Mouse (Mus musculus): ENCODE data around the gene Cc2d2b.

Cc2d2b gene

DNA sequence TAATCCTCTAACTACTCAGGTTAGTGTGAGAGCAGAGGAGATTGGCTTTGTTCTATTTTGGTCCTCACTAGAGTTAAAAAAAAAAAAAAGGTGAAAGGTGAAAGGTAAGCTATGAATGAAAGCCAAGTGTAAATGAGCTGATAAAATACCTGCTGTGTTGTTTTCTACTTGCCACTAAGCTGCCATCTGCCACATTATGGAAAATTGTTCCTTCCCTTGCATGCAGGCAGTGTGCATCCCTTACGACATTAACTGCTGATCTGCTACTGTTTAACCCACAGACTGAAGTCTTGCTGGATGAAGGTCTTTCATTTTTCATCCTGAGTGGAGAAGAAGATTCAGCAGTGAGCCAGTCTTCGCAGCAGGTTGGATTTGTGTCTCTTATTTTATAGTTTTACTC lies 11.5 kb downstream of the Cc2d2b start:
- no peak for DNase-seq

DNA sequence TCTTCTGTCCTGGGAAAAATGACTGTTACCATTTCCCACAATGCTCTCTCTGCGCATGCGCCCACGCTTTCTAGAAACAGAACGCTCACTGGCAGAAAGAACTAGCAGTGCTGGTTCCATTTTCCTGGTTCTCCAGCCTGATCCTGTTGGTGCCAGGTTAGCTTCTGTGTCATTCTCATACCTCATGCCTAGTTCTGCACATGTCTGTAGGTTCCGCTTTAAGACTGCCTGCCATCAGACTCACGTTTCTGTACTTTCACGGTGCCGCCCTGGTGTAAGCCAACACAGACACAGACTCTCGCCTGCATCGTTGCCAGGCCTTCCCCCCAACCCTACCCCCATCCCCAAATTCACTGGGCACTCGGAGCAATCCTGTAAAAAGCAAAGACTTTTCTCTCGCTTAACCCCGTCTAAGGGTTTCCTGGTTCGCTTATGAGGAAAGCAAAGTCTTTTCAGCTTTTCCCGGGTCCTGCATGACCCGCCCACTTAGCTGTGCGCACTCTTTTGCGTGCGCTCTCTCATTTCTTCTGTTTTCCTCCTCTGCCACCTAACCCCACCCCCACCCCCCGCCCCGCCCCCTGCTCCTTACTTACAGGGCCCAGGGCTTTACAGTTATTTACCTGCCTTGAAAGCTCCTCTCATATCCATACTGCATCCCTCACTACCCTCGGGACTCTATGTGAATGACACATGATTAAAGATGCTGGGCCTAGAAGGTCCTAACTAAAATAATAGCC lies 13.6 kb downstream of the Cc2d2b start:
- peak; percentile 39 for DNase-seq

DNA sequence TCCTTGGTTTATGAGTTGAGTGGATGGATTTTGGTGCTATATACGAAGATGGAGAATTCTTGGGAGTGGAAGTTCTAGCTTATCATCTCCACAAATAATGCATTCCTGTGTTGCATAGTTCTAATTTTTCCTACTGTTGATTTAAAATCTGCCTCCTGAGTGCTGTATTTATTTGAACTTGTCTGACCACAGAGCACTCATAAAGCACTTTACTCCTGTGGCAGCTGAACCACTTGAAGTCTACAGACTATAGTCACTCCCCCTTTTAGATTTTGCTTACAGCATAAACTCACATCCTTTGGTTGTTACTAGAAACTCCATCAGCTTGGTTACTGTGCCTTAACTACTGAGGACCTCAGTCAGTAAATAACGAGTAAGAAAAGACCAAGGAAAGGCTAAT lies 18.6 kb downstream of the Cc2d2b start:
- no peak for DNase-seq

DNA sequence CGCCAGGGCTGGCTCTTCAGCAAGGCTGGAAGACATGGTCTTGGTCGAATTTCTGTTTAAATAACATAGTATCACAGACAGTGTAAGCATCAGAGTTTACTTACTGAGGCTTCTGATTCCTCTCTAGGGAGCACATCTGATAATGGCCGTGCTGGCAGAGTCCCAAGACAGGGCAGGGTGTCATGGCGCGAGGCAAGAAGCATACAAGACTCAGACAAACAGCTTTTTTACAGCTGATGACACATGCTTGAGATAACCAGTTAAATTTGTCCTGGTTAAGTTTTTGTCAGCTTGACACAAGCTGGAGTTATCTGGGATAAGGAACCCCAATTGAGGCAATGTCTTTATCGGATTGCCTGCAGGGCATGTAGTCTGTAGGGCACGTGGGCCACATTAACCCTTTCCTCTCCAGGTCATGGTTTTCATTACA lies 20.8 kb downstream of the Cc2d2b start:
- no peak for DNase-seq

DNA sequence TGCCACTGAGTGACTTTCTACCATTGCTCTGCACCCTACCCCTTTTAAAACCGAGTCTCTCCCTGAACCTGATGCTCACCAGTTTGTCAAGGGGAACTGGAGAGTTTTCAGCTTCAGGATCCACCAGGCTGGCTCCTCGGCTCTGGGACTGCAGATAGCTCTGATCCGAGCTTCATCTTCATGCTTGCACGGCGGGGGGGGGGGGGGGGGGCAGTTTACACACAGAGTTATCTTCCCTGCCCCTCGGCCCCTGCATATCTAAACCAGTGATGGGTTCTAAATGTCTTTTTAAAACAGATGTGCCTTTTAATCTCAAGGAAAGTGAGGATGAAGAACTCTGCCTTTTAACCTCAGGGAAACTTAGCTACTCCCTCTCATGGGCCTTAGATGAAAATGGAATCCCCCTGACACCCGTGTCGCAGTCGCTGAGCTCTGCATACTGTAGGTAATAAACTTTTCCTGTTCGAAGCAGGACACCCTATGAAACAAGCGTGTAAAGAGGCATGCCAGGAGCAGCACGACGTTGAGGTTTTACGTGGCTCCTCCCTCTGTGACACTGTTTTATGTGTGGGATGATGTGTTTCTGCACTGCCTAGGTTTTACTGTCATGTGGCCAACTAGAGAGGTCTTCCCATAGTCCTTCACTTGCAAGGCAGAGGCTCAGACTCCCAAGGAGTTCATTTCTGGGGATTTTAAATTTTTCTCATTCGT lies 39.6 kb downstream of the Cc2d2b start:
- no peak for DNase-seq

DNA sequence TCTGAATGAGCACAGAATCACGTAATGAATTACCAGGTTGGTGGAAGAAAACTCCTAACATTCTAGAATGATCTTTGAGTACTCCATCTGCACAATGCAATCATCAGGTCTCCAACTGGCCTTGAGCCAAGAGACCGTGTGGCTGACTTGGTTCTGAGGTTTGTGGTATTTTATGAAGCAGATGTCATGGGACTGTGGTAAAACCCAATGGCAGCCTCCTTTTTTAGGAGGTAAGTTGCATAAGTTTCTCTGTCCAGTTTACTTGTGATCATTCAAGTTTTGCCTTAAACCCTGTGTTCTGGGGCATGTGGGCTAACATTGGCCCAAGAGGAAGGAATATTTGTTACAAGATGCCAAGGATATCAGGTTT lies 40.1 kb downstream of the Cc2d2b start:
- no peak for DNase-seq

DNA sequence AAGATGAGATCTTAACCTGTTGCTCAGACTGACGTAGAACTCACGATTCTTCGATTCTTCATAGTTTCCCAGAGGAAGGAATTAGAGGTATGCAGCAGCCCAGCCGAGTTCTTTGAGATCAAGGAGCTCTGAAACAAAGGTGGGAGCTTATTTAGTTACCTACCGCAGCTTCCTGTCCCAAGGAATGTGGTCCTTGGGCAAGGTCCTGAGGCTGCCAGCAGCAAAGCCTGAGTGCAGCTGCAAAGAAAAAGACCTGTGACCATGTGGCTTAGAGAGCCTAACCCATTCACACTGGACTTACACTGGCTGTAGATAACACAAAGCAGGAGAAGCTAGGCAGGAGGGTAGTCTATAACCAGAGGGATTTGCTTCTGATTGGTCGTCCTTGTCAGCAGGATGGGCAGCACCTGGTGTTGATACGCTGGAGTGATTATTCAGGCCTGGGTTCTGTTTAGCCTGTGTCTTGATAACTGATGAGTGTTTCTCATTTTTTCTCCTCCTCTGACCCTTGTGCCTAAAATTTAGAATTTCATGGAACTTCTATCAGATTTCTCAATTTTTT lies 56.7 kb downstream of the Cc2d2b start:
- DNase-seq, result no peak

DNA sequence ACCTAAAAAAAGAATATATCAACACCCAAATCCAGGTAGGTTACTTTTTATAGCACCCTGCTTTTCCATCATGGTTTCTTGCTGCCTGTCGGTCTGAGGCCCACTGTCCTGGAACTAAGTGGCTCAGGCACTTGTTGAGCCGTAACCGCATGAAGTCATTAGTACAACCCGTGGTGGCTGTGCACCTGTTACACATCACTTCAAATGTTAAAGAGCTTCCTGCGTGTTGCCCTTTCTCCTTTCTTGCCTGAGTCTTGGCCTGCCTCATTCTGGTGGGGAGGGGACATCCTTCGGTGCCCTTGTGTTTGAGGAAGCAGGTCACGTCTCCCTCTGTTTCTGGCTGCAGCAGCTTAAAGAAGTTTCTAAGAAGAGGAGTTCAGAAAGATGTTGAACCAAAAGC lies 61.3 kb downstream of the Cc2d2b start:
- no peak for DNase-seq

DNA sequence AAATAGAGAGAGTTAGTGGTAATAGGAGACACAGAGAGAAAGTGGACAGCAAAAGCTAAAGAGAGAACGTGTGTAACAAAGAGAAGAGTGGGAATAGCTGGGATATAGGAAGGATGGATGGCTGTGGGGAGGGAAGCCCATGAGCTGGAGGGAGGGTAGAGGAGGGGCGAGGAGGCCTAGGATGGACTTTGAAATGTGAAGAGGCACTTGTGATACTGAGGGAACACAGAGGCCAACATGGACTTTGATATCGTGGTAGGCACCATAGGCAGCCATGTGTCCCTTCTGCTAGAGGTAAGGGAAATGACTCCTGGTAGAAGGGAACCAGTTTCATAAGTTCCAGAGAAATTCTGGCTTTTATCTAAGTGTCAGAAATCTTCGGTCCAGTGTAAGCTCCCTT lies 63.3 kb downstream of the Cc2d2b start:
- no peak for DNase-seq

DNA sequence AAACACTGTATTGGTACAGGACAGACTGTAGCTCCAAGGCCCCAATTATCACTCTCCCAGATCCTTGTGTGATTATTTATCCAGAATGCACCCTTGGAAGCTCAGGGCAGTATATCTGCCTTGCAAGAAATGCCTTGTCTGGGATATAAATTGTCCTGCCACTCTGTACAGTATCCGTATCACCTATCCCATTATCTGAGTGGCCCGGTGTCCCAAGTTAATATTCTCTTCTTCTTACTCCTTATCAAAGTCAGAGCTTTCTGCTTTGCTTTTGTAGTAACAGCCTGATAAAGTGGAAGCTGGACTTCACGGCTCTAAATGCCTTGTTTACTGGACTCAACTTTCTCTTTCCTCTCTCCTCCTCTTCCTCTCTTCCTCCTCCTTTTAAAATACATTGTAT lies 64.2 kb downstream of the Cc2d2b start:
- no peak for DNase-seq

DNA sequence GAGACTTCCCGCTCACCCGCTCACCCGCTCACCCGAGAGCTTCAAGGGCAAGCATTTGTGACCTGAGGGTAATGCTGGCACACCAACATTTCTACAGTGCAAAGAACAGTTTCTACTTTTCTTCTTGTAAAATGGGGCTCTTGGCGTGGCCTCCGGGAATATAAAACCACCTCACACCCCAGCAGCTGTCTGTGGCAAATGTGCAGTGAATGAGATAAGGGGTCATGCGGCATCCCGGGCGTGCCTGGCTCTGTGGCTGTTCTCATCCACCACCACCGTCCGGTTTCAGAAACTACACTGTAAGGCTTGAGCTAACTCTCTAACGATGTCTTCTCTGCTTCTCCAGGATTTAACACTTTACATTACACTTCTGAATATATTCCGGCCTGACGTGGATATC lies 64.8 kb downstream of the Cc2d2b start:
- no peak for DNase-seq

DNA sequence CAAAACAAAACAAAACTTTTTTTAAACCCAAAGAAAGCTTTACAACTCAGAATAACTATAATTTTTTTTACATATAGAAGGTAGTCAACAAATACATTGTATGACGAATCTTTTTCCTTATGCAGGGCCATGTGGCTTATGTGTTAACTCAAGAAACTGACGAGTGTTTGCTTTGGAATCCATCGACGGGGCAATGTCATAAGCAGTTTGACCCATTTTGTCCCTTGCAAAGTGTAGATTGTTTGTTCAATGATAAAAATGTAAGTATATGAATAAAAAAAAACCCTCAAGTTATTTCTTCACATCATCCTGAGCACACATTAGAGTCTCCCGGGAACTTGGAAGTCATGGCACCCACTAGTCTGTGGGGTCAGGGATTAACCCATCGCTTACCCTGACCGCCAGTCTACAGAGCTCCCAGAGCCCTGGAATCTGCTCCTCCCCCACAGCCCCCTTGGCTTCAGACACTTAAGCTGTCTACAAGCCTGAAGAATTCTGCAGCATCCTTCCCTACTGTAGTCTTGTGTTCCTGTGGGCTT lies 67.2 kb downstream of the Cc2d2b start:
- DNase-seq, result no peak

DNA sequence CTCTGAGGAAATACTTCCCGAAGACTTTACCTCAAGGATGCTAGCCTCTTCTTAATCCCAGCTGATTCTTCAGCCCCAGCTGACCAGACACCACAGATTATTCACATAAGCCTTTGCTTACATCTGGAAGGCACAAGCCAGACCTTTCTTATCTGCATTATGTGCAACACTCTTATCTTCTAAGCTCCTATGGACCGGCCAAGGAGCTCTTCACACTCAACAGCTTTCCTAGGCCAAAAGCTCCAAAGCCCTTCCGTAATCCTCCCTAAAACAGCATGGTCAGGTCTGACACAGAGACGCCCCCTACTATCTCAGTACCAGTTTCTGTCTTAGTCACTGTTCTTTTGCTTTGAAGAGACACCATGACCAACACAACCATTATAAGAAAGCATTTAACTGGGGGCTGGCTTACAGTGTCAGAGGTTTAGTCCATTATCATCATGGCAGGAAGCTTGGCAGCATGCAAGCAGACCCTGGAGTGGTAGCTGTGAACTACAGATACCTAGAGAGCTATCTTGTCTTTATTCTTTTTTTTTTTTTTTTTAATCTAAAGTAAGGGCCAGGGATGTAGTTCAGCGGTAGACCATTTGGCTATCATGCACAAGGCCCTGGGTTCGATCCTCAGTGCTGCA lies 69.5 kb downstream of the Cc2d2b start:
- DNase-seq, result no peak

DNA sequence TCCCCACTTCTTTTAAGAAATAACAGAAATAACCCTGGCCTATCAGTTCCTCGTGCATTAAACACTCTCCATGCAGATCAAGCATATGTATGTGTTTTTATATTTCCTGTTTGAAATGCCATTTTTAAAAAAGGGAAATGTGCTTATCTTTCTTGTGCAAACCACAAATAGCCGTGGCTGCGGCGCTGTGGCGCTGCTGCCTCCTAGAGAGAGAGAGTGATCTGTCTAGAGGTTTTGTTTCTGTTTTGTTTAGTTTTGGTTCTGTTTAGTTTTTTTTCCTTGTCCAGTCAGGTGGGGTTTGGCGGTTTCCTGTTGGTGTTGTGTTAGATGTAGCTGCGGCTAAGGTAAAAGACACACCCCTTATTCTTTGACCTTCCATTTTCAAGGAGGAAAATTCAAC lies 70.2 kb downstream of the Cc2d2b start:
- no peak for DNase-seq

DNA sequence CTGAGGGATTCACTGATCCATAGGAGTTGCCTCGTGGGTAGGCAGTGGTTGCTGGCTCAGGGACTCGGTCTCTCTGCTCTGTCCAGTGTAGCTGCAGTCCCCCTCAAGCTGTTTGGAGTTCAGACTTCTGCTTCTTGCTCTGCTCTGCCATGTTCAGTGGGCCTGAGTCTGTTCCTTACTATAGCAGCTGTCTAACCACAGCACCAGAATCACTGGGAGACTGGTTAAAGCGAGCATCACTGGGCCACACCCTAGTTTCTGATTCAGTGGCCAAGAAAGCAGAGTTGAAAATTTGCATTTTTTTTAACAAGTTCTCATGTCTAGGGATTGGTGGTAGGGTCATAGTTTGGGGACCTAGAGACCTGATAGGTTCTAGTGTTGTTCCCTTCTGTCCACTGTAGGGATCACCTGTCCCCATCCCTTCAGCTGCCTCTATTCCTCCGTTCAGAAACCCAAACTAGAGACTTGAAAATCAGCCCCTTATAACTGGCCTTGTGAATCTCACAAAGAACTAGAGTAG lies 72.8 kb downstream of the Cc2d2b start:
- no peak for DNase-seq

DNA sequence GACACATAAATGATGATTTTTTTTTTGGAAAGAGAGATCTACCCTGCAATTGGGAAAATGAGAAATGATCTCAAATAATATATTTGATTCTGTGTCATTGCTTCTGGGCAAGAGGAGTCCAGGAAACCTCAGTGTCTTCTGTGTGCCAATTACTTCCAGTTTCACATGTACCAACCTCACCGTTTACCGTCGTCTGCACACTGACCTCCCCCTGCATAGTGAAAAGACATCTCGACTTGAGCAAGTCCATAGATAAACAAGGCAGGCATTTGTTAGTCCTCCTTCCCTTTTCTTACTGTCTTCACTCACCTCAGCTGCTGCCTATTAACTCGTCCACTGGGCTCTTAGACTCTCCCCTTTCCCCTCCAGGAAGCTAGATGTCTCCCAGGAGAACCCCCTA lies 77.1 kb downstream of the Cc2d2b start:
- DNase-seq, result no peak

DNA sequence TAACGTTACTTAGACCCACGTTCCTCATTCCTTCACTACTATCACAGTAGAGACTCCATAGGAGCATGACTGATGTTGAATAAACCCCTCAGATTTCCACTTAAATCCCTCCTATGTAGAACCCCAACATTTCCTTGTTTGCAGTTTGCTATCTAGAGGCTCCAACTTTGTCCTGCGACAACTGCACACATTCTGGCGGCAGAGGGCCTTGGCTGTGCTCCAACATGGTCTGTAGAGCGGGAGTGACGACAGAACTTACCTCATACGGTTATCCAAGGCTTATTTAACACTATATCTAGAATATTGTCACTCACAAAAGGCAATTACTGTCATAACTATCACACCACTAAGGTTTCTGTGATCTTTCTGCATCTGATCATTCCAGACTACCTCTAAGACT lies 78.2 kb downstream of the Cc2d2b start:
- no peak for DNase-seq

DNA sequence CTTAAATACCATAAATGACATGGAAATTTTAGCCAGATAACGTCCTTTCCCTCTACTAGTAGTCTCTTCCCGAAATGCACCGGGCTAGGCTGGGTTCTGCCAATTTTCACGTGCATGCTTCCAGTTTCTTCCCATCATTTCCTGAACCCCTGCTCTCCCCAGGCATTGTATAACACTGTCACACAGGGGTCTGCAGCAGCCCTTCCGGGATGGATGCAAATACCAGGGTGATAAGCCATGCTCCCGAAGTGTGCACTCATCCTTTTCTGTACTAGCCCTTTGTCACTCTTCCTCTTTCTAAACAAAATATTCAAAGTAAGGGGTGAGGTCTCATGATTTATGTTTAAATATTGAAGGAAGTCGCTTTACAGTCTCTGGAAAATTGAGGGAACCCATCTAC lies 81.6 kb downstream of the Cc2d2b start:
- no peak for DNase-seq

DNA sequence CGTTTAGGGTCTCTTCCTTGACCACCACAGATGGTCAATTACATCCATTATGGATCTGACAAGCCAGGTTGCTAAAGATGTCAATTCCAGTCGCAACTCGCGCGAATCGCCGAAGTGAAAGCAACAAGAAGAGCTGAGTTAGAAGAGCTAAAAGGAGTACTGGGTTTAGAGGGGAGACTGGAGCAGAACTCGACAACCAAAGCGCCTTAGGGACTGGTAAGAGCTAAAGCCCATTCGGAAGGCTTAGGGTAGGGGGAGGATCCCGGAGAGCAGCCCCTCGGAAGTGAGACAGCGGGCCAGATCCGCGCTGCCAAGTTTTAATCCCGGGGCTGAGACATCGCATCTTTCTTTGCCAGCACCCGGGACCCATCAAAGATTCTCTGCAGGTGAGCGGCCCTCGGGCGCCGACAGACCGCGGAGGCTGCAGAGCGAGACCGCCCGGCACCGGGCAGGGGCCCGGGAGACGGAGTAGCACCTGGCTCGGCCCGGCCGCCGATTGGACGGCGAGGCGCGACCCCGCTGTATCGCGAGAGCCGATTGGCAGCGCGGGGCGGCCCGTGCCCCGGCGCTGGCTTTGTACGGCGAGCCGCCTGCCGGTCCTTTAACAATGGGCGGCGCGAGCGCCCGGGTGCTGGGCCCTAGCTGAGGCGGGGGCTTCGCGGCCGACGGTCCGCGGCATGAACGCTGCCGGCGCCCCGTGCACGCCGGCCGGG lies 82.3 kb downstream of the Cc2d2b start, which contains the start of gene Ccnj:
Gene Ccnj (plus strand): TSS at position 577 of the 713 bp plus-strand sequence.
- DNase-seq, result peak; percentile 95

DNA sequence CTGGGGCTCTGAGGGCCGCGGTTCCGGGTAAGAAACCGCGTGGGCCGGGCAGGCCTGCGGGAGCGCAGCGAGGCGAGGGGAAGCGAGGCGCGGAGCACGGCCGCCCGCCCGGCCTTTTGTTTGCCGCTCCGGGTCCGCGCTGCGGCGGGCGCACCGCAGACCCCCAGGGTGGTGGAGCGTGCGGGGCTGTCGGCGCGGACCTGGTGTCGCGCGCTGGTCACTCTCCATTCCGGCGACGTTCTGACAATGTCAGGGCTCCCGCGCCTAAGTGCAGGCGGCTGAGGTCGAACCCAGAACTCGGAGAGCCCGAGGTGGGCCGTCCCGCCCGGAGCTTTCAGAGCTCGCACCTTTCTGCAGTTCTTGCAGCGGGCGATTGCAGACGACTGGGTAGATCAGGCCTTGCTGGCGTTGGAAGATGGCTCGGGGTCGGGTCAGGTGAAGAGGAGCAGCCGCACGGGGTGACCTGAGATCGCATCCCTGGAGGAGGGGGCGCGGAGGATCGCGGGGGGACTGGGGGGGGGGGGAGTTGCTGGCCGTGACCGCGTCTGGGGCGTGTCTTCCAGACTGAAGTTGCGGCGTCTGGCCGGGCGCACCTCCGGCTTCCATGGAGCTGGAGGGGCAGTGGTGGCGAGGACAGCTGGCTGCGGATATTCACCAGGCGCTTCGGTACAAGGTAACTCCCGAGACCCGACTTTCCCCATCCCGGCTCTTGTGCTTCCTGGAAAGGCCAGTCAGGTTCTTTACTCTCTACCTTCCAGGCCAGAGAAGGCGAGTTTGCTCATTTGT lies 83.1 kb downstream of the Cc2d2b start:
- peak; percentile 81 for DNase-seq

DNA sequence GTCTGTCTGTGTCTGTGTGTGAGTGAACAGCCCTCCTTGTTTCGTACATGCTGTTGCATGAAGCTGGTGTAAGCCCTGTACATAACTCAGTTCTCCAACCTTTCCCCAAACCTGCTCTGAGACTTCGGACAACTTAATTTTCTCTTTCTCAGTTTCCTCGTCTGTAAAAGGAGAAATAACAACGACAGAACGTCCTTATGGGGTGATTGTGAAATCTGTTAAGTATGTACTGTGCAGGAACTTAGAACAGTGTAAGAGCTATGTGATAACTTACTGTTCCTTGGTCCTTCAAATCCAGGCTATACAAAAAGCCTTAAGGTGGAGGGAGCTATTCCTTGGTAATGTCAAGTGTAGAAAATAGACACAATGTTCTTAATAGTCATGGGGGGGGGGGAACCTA lies 83.8 kb downstream of the Cc2d2b start:
- no peak for DNase-seq

DNA sequence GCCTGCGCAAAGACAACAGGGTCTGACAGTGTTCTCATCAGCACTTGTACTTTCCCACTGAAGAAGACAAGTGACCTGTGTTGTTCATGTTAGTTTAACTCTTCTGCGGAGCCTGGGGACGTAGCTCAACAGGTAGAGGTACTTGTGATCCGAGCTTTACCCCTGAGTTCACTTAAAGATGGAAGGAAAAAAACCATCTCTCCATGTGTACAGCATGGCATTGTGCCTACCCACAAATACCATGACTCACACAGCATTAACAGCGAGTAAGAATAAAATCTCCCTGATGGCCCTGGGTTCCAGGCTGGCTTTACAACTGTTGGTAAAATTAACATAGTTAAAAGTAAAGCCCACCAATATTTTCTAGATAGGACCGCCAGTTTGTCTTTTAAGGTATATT lies 85.9 kb downstream of the Cc2d2b start:
- DNase-seq, result no peak

Measured in embryo, embryonic 11 days (tissue).